Mouse (Mus musculus) testis, postnatal 10 days (tissue): ENCODE results near the gene Kctd7.

ENCODE experiments used
- DNase-seq: peaks from one replicate; pipeline ENCODE4 v3.0.0; 2021; ENCODE audit warnings: low spot score

The Kctd7 gene

GRCm38 (mm10) chr5:130144334-130145312, at the start of gene Kctd7:
TSS of gene Kctd7 (plus strand) at chr5:130144861.
- DNase-seq = peak; percentile 94

GRCm38 (mm10) chr5:130096754-130097153, 47.9 kb upstream of the Kctd7 start:
- peak; percentile 55 for DNase-seq

GRCm38 (mm10) chr5:130097837-130098236, 46.8 kb upstream of the Kctd7 start:
- no peak for DNase-seq

GRCm38 (mm10) chr5:130101724-130102123, 42.9 kb upstream of the Kctd7 start:
- no peak for DNase-seq

- no peak for DNase-seq
Observed at GRCm38 (mm10) chr5:130109348-130109747, 35.3 kb upstream of the Kctd7 start.

- peak; percentile 69 for DNase-seq
Observed at GRCm38 (mm10) chr5:130110632-130111464, 33.8 kb upstream of the Kctd7 start.

GRCm38 (mm10) chr5:130112653-130113052, 32.0 kb upstream of the Kctd7 start:
- no peak for DNase-seq

GRCm38 (mm10) chr5:130116116-130116515, 28.5 kb upstream of the Kctd7 start:
- DNase-seq = no peak

GRCm38 (mm10) chr5:130116857-130117256, 27.8 kb upstream of the Kctd7 start:
- no peak for DNase-seq

- DNase-seq = no peak
Observed at GRCm38 (mm10) chr5:130117932-130118331, 26.7 kb upstream of the Kctd7 start.

GRCm38 (mm10) chr5:130119236-130119635, 25.4 kb upstream of the Kctd7 start:
- no peak for DNase-seq

- no peak for DNase-seq
Observed at GRCm38 (mm10) chr5:130120070-130120736, 24.5 kb upstream of the Kctd7 start.

- peak; percentile 45 for DNase-seq
Observed at GRCm38 (mm10) chr5:130120904-130121303, 23.8 kb upstream of the Kctd7 start.

GRCm38 (mm10) chr5:130122355-130122754, 22.3 kb upstream of the Kctd7 start:
- DNase-seq = no peak

GRCm38 (mm10) chr5:130124271-130124670, 20.4 kb upstream of the Kctd7 start:
- no peak for DNase-seq

GRCm38 (mm10) chr5:130128686-130129523, 15.8 kb upstream of the Kctd7 start:
- no peak for DNase-seq

GRCm38 (mm10) chr5:130129524-130129793, 15.2 kb upstream of the Kctd7 start:
- no peak for DNase-seq

- DNase-seq = no peak
Observed at GRCm38 (mm10) chr5:130136597-130136996, 8.1 kb upstream of the Kctd7 start.

GRCm38 (mm10) chr5:130139393-130139792, 5.3 kb upstream of the Kctd7 start:
- DNase-seq = peak; percentile 94

GRCm38 (mm10) chr5:130141138-130141537, 3.5 kb upstream of the Kctd7 start:
- DNase-seq = no peak

- DNase-seq = peak; percentile 49
Observed at GRCm38 (mm10) chr5:130142041-130142440, 2.6 kb upstream of the Kctd7 start.
